Mouse (Mus musculus) embryonic facial prominence, embryonic 10.5 days (tissue): ENCODE measurements at regions not wholly inside any gene's neighbourhood (a gene's known extent, or its start where the extent isn't known, plus 50 kb on each side); places are given as distances from the start of the nearest gene placed in this dataset.
A peak's percentile ranks its signal among the peaks of the same experiment; 100 is the strongest.

Experiments used
- DNase-seq: peaks from one replicate; pipeline ENCODE4 v3.0.0-alpha.2; 2017; ENCODE audit warnings: low spot score
- H3K27ac ChIP-seq: fragments of 300-500 bp; sonication (generic); replicated peaks from 2 replicates; pipeline ENCODE4 v1.5.1; 2016; ENCODE audit warnings: mild to moderate bottlenecking
- H3K27me3 ChIP-seq: fragments of 300-500 bp; sonication (generic); replicated peaks from 2 replicates; pipeline ENCODE4 v1.6.1; 2016; ENCODE audit warnings: low read depth, mild to moderate bottlenecking; ENCODE audit not compliant: poor library complexity, severe bottlenecking
- H3K36me3 ChIP-seq: fragments of 300-500 bp; sonication (generic); replicated peaks from 2 replicates; pipeline ENCODE4 v1.6.1; 2016; ENCODE audit warnings: mild to moderate bottlenecking, moderate library complexity
- H3K4me1 ChIP-seq: fragments of 300-500 bp; sonication (generic); 2 replicates; pipeline ENCODE4 v1.6.1; 2016
- H3K4me3 ChIP-seq: fragments of 300-500 bp; sonication (generic); 2 replicates; pipeline ENCODE4 v1.5.1; 2016; ENCODE audit warnings: mild to moderate bottlenecking, moderate library complexity
- H3K9me3 ChIP-seq: fragments of 300-500 bp; sonication (generic); 2 replicates; pipeline ENCODE4 v1.6.1; 2016; ENCODE audit warnings: mild to moderate bottlenecking
- WGBS: fragments of 180-500 bp; shearing (Covaris S2); methylation state at CpG from one replicate; pipeline ENCODE4 v1.1.7; 2016; 5-methylcytosine and 5-hydroxymethylcytosine counted together

GRCm38 (mm10) chr4:87384469-87385044 is 154.3 kb upstream of the Slc24a2 start:
- peaks cover 17% of the 10 kb centered on the region for H3K4me1 ChIP-seq
- H3K27ac ChIP-seq: no peak overlapping the region
- H3K27me3 ChIP-seq: 0 out of 2 replicates have a peak, but pooled peaks cover 4% of the 10 kb centered on the region
- H3K9me3 ChIP-seq: no peaks in the 10 kb centered on the region
- no peak for DNase-seq
- no peaks in the 10 kb centered on the region for H3K36me3 ChIP-seq
- no peak overlapping the region for H3K4me3 ChIP-seq
- 68% methylated on average over 6 of the region's 6 CpGs for WGBS

GRCm38 (mm10) chr4:87380716-87381115 is 150.4 kb upstream of the Slc24a2 start:
- no peaks in the 10 kb centered on the region for H3K9me3 ChIP-seq
- no peak for DNase-seq
- no peak overlapping the region for H3K27ac ChIP-seq
- WGBS: 82% methylated on average over 5 of the region's 5 CpGs
- no peaks in the 10 kb centered on the region for H3K27me3 ChIP-seq
- H3K4me3 ChIP-seq: no peak overlapping the region
- no peaks in the 10 kb centered on the region for H3K36me3 ChIP-seq
- peaks cover 27% of the 10 kb centered on the region for H3K4me1 ChIP-seq

- no peak for DNase-seq
- Histone ChIP-seq H3K9me3 (no peaks in the 10 kb centered on the region), H3K36me3 (no peaks in the 10 kb centered on the region), H3K27me3 (no peaks in the 10 kb centered on the region), H3K4me1 (peaks cover 17% of the 10 kb centered on the region), H3K4me3 (no peak overlapping the region), H3K27ac (no peak overlapping the region)
- WGBS: 59% methylated on average over 4 of the region's 4 CpGs
These were observed 149.4 kb upstream of the Slc24a2 start for GRCm38 (mm10) chr4:87379516-87380173.

- 26% methylated on average over 7 of the region's 7 CpGs for WGBS
- H3K27ac ChIP-seq: peak overlapping the region; percentile 62
- peaks cover 19% of the 10 kb centered on the region for H3K27me3 ChIP-seq
- no peaks in the 10 kb centered on the region for H3K36me3 ChIP-seq
- DNase-seq: peak; percentile 44
- H3K4me1 ChIP-seq: peaks cover 53% of the 10 kb centered on the region
- H3K4me3 ChIP-seq: no peak overlapping the region
- H3K9me3 ChIP-seq: no peaks in the 10 kb centered on the region
These were observed 141.7 kb upstream of the Slc24a2 start for GRCm38 (mm10) chr4:87371960-87372359.

- H3K36me3 ChIP-seq: no peaks in the 10 kb centered on the region
- 9% methylated on average over 14 of the region's 14 CpGs for WGBS
- peak overlapping the region; percentile 38 for H3K4me3 ChIP-seq
- H3K9me3 ChIP-seq: no peaks in the 10 kb centered on the region
- peak; percentile 66 for DNase-seq
- peak overlapping the region; percentile 78 for H3K27ac ChIP-seq
- H3K4me1 ChIP-seq: peaks cover 53% of the 10 kb centered on the region
- peaks cover 23% of the 10 kb centered on the region for H3K27me3 ChIP-seq
These were observed 139.5 kb upstream of the Slc24a2 start for GRCm38 (mm10) chr4:87369626-87370234.

- Histone ChIP-seq H3K9me3 (no peaks in the 10 kb centered on the region), H3K36me3 (no peaks in the 10 kb centered on the region), H3K4me1 (peaks cover 53% of the 10 kb centered on the region), H3K4me3 (peak overlapping the region; percentile 59), H3K27me3 (peaks cover 23% of the 10 kb centered on the region), H3K27ac (peak overlapping the region; percentile 95)
- 6% methylated on average over 20 of the region's 20 CpGs for WGBS
- peak; percentile 84 for DNase-seq
These were observed 138.3 kb upstream of the Slc24a2 start for GRCm38 (mm10) chr4:87368413-87369160.

GRCm38 (mm10) chr4:87367732-87368412 is 137.6 kb upstream of the Slc24a2 start:
- WGBS: 5% methylated on average over 19 of the region's 19 CpGs
- H3K4me3 ChIP-seq: peak overlapping the region; percentile 59
- H3K36me3 ChIP-seq: no peaks in the 10 kb centered on the region

GRCm38 (mm10) chr4:87362201-87362600 is 131.9 kb upstream of the Slc24a2 start:
- 18% methylated on average over 6 of the region's 6 CpGs for WGBS

More at GRCm38 (mm10) chr4:87367732-87368412, 137.6 kb upstream of the Slc24a2 start:
- Histone ChIP-seq H3K9me3 (no peaks in the 10 kb centered on the region), H3K27me3 (peaks cover 23% of the 10 kb centered on the region), H3K4me1 (peaks cover 46% of the 10 kb centered on the region), H3K27ac (peak overlapping the region; percentile 95)
- DNase-seq: peak; percentile 91

GRCm38 (mm10) chr4:87359483-87359882 is 129.2 kb upstream of the Slc24a2 start:
- Histone ChIP-seq H3K36me3 (no peaks in the 10 kb centered on the region), H3K9me3 (no peaks in the 10 kb centered on the region), H3K4me3 (no peak overlapping the region), H3K4me1 (peaks cover 5% of the 10 kb centered on the region), H3K27ac (no peak overlapping the region), H3K27me3 (no peaks in the 10 kb centered on the region)
- DNase-seq: peak; percentile 43
- WGBS: 50% methylated on average over 9 of the region's 9 CpGs

More at GRCm38 (mm10) chr4:87362201-87362600, 131.9 kb upstream of the Slc24a2 start:
- H3K9me3 ChIP-seq: no peaks in the 10 kb centered on the region
- DNase-seq: peak; percentile 66
- H3K27ac ChIP-seq: no peak overlapping the region
- no peak overlapping the region for H3K4me3 ChIP-seq
- peaks cover 5% of the 10 kb centered on the region for H3K4me1 ChIP-seq
- no peaks in the 10 kb centered on the region for H3K36me3 ChIP-seq
- H3K27me3 ChIP-seq: peaks cover 4% of the 10 kb centered on the region; the same call in 1 of the 2 replicates

- Histone ChIP-seq H3K36me3 (no peaks in the 10 kb centered on the region), H3K4me1 (peaks cover 5% of the 10 kb centered on the region), H3K27me3 (no peaks in the 10 kb centered on the region), H3K27ac (no peak overlapping the region), H3K4me3 (no peak overlapping the region), H3K9me3 (no peaks in the 10 kb centered on the region)
- DNase-seq: no peak
- WGBS: 93% methylated on average over 3 of the region's 3 CpGs
These were observed 128.7 kb upstream of the Slc24a2 start for GRCm38 (mm10) chr4:87359004-87359403.

- no peak overlapping the region for H3K4me3 ChIP-seq
- H3K4me1 ChIP-seq: peaks cover 14% of the 10 kb centered on the region
- no peaks in the 10 kb centered on the region for H3K9me3 ChIP-seq
- no peak for DNase-seq
- H3K36me3 ChIP-seq: no peaks in the 10 kb centered on the region
- H3K27me3 ChIP-seq: no peaks in the 10 kb centered on the region
- WGBS: 90% methylated on average over 2 of the region's 2 CpGs
- no peak overlapping the region for H3K27ac ChIP-seq
These were observed 102.7 kb upstream of the Slc24a2 start for GRCm38 (mm10) chr4:87332968-87333367.

- Histone ChIP-seq H3K9me3 (no peaks in the 10 kb centered on the region), H3K36me3 (no peaks in the 10 kb centered on the region), H3K27ac (no peak overlapping the region), H3K4me1 (peaks cover 14% of the 10 kb centered on the region), H3K27me3 (no peaks in the 10 kb centered on the region), H3K4me3 (no peak overlapping the region)
- no peak for DNase-seq
- 67% methylated on average over 6 of the region's 6 CpGs for WGBS
These were observed 98.9 kb upstream of the Slc24a2 start for GRCm38 (mm10) chr4:87329136-87329535.
